Mouse (Mus musculus): ENCODE results near the gene Lap3. TPM values are rescaled to one million over a fixed set of nuclear protein-coding genes. Genes with fewer than 3 reads are reported as not detected.
A peak's percentile ranks its signal among the peaks of the same experiment; 100 is the strongest.

Lap3 gene
- polyA plus RNA-seq, 1 experiment from 2014 or later = 44.6 TPM

DNA sequence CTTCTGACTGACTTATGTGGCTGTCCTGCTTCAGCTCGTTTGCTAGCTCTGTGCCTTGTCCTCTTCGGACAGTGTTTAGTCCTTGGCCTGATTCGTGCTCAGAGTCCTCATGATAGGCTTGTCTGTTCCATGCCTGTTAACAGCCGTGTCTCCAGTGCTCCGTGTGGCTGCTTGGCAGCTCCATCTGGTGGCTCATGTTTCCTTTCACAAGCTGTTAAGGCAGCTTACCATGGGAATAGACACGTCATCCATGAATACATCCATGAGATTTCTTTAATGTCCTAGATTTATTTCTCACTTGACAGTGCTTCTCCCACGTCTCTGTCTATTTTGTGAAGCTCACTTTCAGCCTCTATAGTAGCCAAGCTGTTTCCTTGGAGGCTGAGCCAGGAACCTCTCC lies 16.9 kb downstream of the Lap3 start:
- Histone ChIP-seq H3K36me3 (ENCODE audit: control insufficient read depth, insufficient read depth, low read length) (peaks cover 62% of the 10 kb centered on the region), H3K4me3 (ENCODE audit: low read depth, low read length) (no peak overlapping the region), H3K27ac (ENCODE audit: low read depth, low read length) (no peak overlapping the region), H3K9ac (ENCODE audit: low read length) (no peak overlapping the region), H3K4me1 (ENCODE audit: control insufficient read depth, insufficient read depth, low read length) (no peaks in the 10 kb centered on the region), H3K27me3 (replicated peaks; ENCODE audit: control insufficient read depth, insufficient read depth, low read length) (no peaks in the 10 kb centered on the region), H3K4me2 (ENCODE audit: low read length) (no peak overlapping the region), H3K9me3 (replicated peaks; ENCODE audit: control insufficient read depth, low read length) (no peaks in the 10 kb centered on the region)
- WGBS = 89% methylated on average over 7 of the region's 7 CpGs
- no peak for ATAC-seq
- no peak for DNase-seq (ENCODE audit: low spot score)

DNA sequence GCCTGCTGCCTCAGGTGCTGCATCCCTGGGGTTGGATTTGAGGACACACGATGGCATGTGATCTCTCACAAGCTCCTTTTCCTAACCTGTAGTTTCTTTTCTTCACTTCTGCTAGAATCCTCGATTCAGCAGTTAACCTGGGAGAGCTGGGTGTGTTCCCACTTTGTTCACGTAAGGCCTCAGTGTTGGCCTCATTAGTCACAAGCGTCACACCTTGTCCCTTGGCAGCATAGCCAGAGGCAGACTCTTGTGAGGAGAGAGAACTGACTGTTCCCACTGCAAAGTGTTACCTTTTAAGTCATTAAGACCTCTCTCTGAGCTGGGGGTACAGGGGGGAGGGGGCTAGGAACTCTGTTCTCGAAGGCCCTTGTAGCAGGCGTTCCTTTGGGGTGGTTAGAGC lies 19.7 kb downstream of the Lap3 start:
- Histone ChIP-seq H3K9me3 (replicated peaks; ENCODE audit: control insufficient read depth, low read length) (no peaks in the 10 kb centered on the region), H3K4me1 (ENCODE audit: control insufficient read depth, insufficient read depth, low read length) (no peaks in the 10 kb centered on the region), H3K4me2 (ENCODE audit: low read length) (no peak overlapping the region), H3K27ac (ENCODE audit: low read depth, low read length) (no peak overlapping the region), H3K27me3 (replicated peaks; ENCODE audit: control insufficient read depth, insufficient read depth, low read length) (no peaks in the 10 kb centered on the region), H3K4me3 (ENCODE audit: low read depth, low read length) (no peak overlapping the region), H3K36me3 (ENCODE audit: control insufficient read depth, insufficient read depth, low read length) (peaks cover 36% of the 10 kb centered on the region), H3K9ac (ENCODE audit: low read length) (no peak overlapping the region)
- 91% methylated on average over 6 of the region's 6 CpGs for WGBS
- DNase-seq (ENCODE audit: low spot score) (no peak), ATAC-seq (no peak)

DNA sequence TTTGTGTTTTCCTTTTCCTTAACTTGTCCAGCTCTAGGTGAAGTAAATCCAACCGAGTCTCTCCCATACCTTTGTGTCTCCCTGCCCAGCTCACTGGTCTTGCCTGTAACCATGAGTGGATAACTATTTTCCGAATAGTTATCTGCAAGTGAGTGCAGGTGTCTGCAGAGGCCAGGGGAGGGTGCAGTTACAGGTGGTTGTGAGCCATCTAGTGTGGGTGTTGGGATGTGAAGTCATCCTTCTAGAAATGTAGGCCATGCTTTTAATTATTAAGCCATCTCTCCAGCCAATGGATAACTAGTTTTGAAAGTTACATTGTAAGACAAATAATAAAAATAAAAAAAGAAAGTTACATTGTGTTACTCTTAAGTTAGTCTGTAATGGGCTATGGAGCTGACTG lies 20.3 kb downstream of the Lap3 start:
- no peak for DNase-seq (ENCODE audit: low spot score)
- ATAC-seq = no peak
- Histone ChIP-seq H3K9me3 (replicated peaks; ENCODE audit: control insufficient read depth, low read length) (no peaks in the 10 kb centered on the region), H3K4me3 (ENCODE audit: low read depth, low read length) (no peak overlapping the region), H3K27me3 (replicated peaks; ENCODE audit: control insufficient read depth, insufficient read depth, low read length) (no peaks in the 10 kb centered on the region), H3K27ac (ENCODE audit: low read depth, low read length) (no peak overlapping the region), H3K4me1 (ENCODE audit: control insufficient read depth, insufficient read depth, low read length) (no peaks in the 10 kb centered on the region), H3K36me3 (ENCODE audit: control insufficient read depth, insufficient read depth, low read length) (peaks cover 31% of the 10 kb centered on the region), H3K4me2 (ENCODE audit: low read length) (no peak overlapping the region), H3K9ac (ENCODE audit: low read length) (no peak overlapping the region)
- 87% methylated on average over 2 of the region's 2 CpGs for WGBS

DNA sequence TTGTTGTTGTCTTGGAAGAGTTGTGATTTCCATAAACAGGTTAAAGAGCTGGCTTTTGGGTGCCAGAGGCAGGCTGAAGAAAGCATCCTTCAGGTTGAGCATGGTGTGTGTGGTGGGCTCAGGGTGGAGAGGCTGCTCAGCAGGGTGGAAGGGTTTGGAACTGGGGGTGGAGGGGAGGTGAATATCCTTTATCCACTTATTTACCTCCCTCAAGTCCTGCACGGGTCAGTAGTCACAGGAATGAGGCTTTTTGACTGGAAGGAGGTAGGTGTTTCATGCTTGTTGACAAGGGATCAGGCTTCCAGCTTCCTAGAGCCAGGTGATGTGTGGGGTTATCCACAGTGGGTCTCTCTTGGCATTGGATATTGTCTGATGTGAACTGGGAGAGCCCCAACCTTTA lies 21.4 kb downstream of the Lap3 start:
- DNase-seq (ENCODE audit: low spot score) (no peak), ATAC-seq (no peak)
- Histone ChIP-seq H3K9ac (ENCODE audit: low read length) (no peak overlapping the region), H3K4me2 (ENCODE audit: low read length) (no peak overlapping the region), H3K9me3 (replicated peaks; ENCODE audit: control insufficient read depth, low read length) (no peaks in the 10 kb centered on the region), H3K27me3 (replicated peaks; ENCODE audit: control insufficient read depth, insufficient read depth, low read length) (no peaks in the 10 kb centered on the region), H3K36me3 (ENCODE audit: control insufficient read depth, insufficient read depth, low read length) (peaks cover 29% of the 10 kb centered on the region), H3K27ac (ENCODE audit: low read depth, low read length) (no peak overlapping the region), H3K4me3 (ENCODE audit: low read depth, low read length) (no peak overlapping the region), H3K4me1 (ENCODE audit: control insufficient read depth, insufficient read depth, low read length) (no peaks in the 10 kb centered on the region)
- WGBS = 83% methylated on average over 1 of the region's 1 CpGs

DNA sequence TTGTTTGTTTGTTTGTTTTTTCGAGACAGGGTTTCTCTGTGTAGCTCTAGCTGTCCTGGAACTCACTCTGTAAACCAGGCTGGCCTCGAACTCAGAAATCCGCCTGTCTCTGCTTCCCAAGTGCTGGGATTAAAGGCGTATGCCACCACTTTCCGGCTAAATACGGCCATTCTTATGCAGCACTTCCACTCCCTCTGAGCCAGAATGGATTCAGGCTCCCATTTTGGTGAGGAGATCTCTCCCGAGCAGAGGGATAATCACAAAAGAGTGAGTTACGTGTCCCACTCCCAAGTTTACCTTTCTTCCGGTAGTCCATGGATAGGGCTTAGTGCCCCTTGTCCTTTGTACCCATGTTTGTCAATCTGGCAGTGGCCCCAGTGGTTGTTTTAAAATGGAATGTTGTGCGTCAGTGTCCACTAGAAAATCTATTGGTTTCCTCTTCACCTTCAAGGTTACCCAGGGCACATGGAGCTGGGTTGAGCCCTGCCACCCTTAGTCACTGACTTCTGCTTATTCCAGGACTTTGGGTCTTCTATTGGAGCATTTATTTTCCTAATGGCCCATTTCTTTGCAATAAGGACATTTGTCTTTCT lies 22.1 kb downstream of the Lap3 start:
- H3K9ac ChIP-seq (ENCODE audit: low read length) = no peak overlapping the region
- H3K4me3 ChIP-seq (ENCODE audit: low read depth, low read length) = no peak overlapping the region
- 89% methylated on average over 10 of the region's 10 CpGs for WGBS
- DNase-seq (ENCODE audit: low spot score) (no peak), ATAC-seq (no peak)
- no peaks in the 10 kb centered on the region for H3K9me3 ChIP-seq (replicated peaks; ENCODE audit: control insufficient read depth, low read length)
- no peaks in the 10 kb centered on the region for H3K27me3 ChIP-seq (replicated peaks; ENCODE audit: control insufficient read depth, insufficient read depth, low read length)
- no peaks in the 10 kb centered on the region for H3K4me1 ChIP-seq (ENCODE audit: control insufficient read depth, insufficient read depth, low read length)
- H3K36me3 ChIP-seq (ENCODE audit: control insufficient read depth, insufficient read depth, low read length) = peaks cover 24% of the 10 kb centered on the region
- H3K4me2 ChIP-seq (ENCODE audit: low read length) = no peak overlapping the region
- H3K27ac ChIP-seq (ENCODE audit: low read depth, low read length) = no peak overlapping the region

DNA sequence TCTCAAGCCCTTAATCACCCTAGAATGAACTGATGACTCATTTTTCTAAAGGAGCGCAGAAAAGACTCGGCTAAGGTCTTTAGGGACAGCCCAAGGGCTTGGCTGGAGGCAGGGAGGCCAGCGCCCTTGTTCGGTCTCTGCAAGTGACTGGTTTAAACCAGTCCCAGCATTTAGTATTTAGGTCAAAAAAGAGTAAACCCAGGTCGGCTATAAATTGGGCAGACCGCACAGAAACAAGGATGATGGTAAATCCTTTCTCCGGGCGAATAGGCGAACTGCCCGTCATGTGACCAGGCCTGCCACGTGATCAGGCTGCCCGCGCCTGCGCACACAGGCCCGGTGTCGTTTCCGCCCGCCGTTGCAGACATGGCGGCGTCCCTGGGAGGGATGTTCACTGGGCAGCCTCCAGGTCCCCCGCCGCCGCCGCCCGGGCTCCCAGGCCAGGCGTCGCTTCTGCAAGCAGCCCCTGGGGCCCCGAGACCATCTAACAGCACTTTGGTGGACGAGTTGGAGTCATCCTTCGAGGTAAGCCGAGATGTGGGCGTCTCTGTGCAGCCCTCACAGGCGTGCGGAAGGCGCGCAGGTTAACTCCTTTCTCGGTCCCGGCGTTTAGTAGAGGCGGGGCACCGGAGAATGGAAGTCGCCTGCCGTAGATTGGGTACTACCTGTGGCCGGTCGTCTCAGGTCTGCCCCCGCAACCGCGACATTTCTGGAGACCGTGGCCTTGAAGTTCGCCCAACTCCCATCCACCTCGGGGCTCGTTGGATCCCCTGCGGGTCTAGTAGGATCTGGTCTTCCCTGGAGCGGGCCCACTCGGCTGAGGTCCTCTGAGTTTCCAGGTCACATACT lies 27.0 kb downstream of the Lap3 start, which contains the start of gene Med28:
Gene Med28 (plus strand): TSS at position 270 of the 849 bp plus-strand sequence.
- Histone ChIP-seq H3K9ac (ENCODE audit: low read length) (peak within 1 kb of the TSS; percentile 92), H3K4me1 (ENCODE audit: control insufficient read depth, insufficient read depth, low read length) (peaks cover 8% of the 10 kb centered on the region; the same call in 1 of the 2 replicates), H3K4me2 (ENCODE audit: low read length) (peak within 1 kb of the TSS; percentile 73), H3K27me3 (replicated peaks; ENCODE audit: control insufficient read depth, insufficient read depth, low read length) (no peaks in the 10 kb centered on the region), H3K4me3 (ENCODE audit: low read depth, low read length) (peak within 1 kb of the TSS; percentile 92), H3K9me3 (replicated peaks; ENCODE audit: control insufficient read depth, low read length) (no peaks in the 10 kb centered on the region), H3K27ac (ENCODE audit: low read depth, low read length) (peak within 1 kb of the TSS; percentile 52; the same call in 1 of the 2 replicates), H3K36me3 (ENCODE audit: control insufficient read depth, insufficient read depth, low read length) (peaks cover 13% of the 10 kb centered on the region)
- WGBS = 2% methylated on average over 56 of the region's 56 CpGs
- peak; percentile 95 for DNase-seq (ENCODE audit: low spot score)
- peak; percentile 98 for ATAC-seq

DNA sequence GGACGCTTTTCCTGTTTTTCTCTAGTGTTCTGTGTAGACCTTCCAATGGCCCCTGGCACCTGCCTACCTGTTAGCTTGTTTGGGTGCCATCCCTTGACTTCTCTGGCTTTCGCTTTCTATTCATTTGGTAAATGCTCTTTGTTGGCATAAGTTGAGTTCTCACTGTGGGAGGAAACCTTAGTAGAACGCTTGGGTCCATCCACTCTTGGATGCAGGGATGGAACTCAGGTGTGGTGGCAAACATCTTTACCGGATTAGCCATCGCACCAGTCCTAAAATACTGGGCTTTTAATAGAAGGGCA lies 27.6 kb downstream of the Lap3 start:
- no peak for ATAC-seq
- H3K9ac ChIP-seq (ENCODE audit: low read length) = peak overlapping the region; percentile 92
- peaks cover 19% of the 10 kb centered on the region for H3K36me3 ChIP-seq (ENCODE audit: control insufficient read depth, insufficient read depth, low read length)

DNA sequence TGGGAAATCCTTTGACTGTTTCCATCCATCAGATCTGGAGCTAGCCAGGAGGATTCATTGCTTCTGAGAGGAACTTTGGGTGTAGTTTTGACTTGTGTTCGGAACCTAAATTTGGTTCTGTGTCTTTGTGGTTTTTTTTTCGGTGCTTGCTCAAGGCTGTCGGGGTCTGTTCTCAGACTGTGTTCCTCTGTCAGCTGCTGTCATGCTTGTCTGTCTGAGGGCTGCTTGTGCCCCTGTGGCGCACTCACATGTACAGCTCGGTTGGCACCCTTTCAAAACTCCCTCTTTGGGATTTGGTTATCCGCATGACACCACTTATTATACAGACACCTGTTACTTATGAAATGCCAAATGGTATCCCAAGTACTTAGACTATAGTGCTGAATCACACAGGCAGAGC lies 28.4 kb downstream of the Lap3 start:
- Histone ChIP-seq H3K4me3 (ENCODE audit: low read depth, low read length) (no peak overlapping the region), H3K4me2 (ENCODE audit: low read length) (peak overlapping the region; percentile 73), H3K9ac (ENCODE audit: low read length) (no peak overlapping the region), H3K27ac (ENCODE audit: low read depth, low read length) (no peak overlapping the region), H3K27me3 (replicated peaks; ENCODE audit: control insufficient read depth, insufficient read depth, low read length) (no peaks in the 10 kb centered on the region), H3K4me1 (ENCODE audit: control insufficient read depth, insufficient read depth, low read length) (peaks cover 8% of the 10 kb centered on the region; the same call in 1 of the 2 replicates), H3K9me3 (replicated peaks; ENCODE audit: control insufficient read depth, low read length) (no peaks in the 10 kb centered on the region), H3K36me3 (ENCODE audit: control insufficient read depth, insufficient read depth, low read length) (peaks cover 27% of the 10 kb centered on the region)
- ATAC-seq (no peak), DNase-seq (ENCODE audit: low spot score) (no peak)
- 86% methylated on average over 6 of the region's 6 CpGs for WGBS

More for the DNA sequence above, 27.6 kb downstream of the Lap3 start:
- Histone ChIP-seq H3K27ac (ENCODE audit: low read depth, low read length) (no peak overlapping the region), H3K27me3 (replicated peaks; ENCODE audit: control insufficient read depth, insufficient read depth, low read length) (no peaks in the 10 kb centered on the region), H3K4me2 (ENCODE audit: low read length) (peak overlapping the region; percentile 73), H3K4me1 (ENCODE audit: control insufficient read depth, insufficient read depth, low read length) (peaks cover 8% of the 10 kb centered on the region; the same call in 1 of the 2 replicates), H3K9me3 (replicated peaks; ENCODE audit: control insufficient read depth, low read length) (no peaks in the 10 kb centered on the region), H3K4me3 (ENCODE audit: low read depth, low read length) (peak overlapping the region; percentile 92)
- DNase-seq (ENCODE audit: low spot score) = no peak
- WGBS = 7% methylated on average over 5 of the region's 5 CpGs

DNA sequence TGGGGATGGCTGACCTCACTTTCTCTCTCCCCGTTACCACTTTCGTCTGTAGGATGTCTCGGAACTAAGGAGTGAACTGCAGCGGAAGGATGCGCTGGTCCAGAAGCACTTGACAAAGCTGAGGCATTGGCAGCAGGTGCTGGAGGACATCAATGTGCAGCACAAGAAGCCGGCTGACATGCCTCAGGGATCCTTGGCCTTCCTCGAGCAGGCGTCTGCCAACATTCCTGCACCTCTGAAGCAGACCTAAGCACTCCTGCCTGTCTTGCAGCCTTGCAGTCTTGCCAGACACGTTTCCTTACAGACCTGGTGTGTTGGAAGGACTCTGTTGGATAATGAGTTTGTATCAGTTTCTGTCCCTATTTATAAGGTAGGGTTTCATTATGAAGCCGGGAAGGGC lies 31.9 kb downstream of the Lap3 start:
- no peak overlapping the region for H3K27ac ChIP-seq (ENCODE audit: low read depth, low read length)
- H3K36me3 ChIP-seq (ENCODE audit: control insufficient read depth, insufficient read depth, low read length) = peaks cover 61% of the 10 kb centered on the region
- H3K9me3 ChIP-seq (replicated peaks; ENCODE audit: control insufficient read depth, low read length) = no peaks in the 10 kb centered on the region
- DNase-seq (ENCODE audit: low spot score) = no peak
- no peak overlapping the region for H3K4me2 ChIP-seq (ENCODE audit: low read length)
- H3K9ac ChIP-seq (ENCODE audit: low read length) = no peak overlapping the region
- 92% methylated on average over 10 of the region's 10 CpGs for WGBS
- peaks cover 8% of the 10 kb centered on the region; the same call in 1 of the 2 replicates for H3K4me1 ChIP-seq (ENCODE audit: control insufficient read depth, insufficient read depth, low read length)
- no peak for ATAC-seq
- H3K27me3 ChIP-seq (replicated peaks; ENCODE audit: control insufficient read depth, insufficient read depth, low read length) = no peaks in the 10 kb centered on the region
- no peak overlapping the region for H3K4me3 ChIP-seq (ENCODE audit: low read depth, low read length)

Data from forebrain, embryonic 14.5 days (tissue).